Mouse (Mus musculus) liver, adult 2 months (tissue): ENCODE data around the gene Aven.

Experiments used
- CTCF ChIP-seq: fragments of 200-500 bp; IDR thresholded peaks from 2 replicates; pipeline ENCODE4 v1.5.1; 2011; ENCODE audit warnings: low read depth, low read length, control low read depth
- POLR2A ChIP-seq: fragments of 200-500 bp; IDR thresholded peaks from 2 replicates; pipeline ENCODE4 v1.6.1; 2011; ENCODE audit warnings: low read length, control low read depth; ENCODE audit not compliant: insufficient read depth; ENCODE audit errors: extremely low read depth

DNA sequence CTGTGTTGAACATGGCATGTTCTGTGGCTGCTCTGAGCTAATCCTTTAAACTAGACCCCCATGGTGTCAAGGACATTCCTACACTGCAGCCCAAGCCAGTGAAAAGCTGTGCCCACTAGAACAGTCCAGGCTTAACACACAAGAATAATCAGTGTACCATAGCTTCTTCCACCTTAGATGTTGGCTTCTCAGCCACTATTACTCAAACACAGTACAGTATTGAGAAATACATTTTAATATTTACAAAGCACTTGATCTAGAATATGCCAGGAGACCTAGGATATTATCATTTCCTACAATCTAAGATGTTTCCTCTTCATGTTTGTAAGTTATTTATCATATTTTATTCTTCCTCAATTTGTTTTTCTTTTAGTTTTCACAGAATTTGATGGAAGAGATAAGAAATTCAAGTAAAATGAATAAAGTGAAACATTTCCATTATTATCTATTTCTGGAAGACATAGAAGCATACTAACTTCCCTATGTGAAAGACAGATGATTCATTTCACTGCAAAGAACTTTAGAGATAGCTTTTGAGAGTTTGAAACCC is 44.2 kb upstream of the Aven start:
- TF ChIP-seq CTCF (no peak), POLR2A (no peak)
